Mouse (Mus musculus) bone marrow macrophage, adult 2 months (primary cell): ENCODE data around the gene Ube2o. TPM values are rescaled to one million over a fixed set of nuclear protein-coding genes. Genes with fewer than 3 reads are reported as not detected.

ENCODE experiments used
- H3K27ac ChIP-seq: 2 replicates; pipeline ENCODE4 v1.5.1; 2012; ENCODE audit warnings: low read depth, low read length; ENCODE audit not compliant: insufficient read depth
- H3K4me1 ChIP-seq: 2 replicates; pipeline ENCODE4 v1.6.1; 2012; ENCODE audit warnings: low read length; ENCODE audit not compliant: control insufficient read depth, insufficient read depth
- H3K4me3 ChIP-seq: 2 replicates; pipeline ENCODE4 v1.5.1; 2012; ENCODE audit warnings: mild to moderate bottlenecking, low read length, moderate library complexity; ENCODE audit not compliant: insufficient read depth
- CTCF ChIP-seq: IDR thresholded peaks from 2 replicates; pipeline ENCODE4 v1.5.1; 2012; ENCODE audit warnings: low read depth, mild to moderate bottlenecking, low read length, moderate library complexity
- POLR2A ChIP-seq: IDR thresholded peaks from 2 replicates; pipeline ENCODE4 v1.6.1; 2012; ENCODE audit warnings: mild to moderate bottlenecking, low read depth, low read length, borderline replicate concordance
- polyA plus RNA-seq: library from polyadenylated mRNA; stranded (reverse); fragments of >200 nt; gene quantifications from 2 replicates; pipeline ENCODE4 v1.2.4, GENCODE M21; 2012; ENCODE audit not compliant: missing spikeins, insufficient read depth, insufficient read length

Gene Ube2o
- polyA plus RNA-seq, 1 experiment, result 8.0 TPM

DNA sequence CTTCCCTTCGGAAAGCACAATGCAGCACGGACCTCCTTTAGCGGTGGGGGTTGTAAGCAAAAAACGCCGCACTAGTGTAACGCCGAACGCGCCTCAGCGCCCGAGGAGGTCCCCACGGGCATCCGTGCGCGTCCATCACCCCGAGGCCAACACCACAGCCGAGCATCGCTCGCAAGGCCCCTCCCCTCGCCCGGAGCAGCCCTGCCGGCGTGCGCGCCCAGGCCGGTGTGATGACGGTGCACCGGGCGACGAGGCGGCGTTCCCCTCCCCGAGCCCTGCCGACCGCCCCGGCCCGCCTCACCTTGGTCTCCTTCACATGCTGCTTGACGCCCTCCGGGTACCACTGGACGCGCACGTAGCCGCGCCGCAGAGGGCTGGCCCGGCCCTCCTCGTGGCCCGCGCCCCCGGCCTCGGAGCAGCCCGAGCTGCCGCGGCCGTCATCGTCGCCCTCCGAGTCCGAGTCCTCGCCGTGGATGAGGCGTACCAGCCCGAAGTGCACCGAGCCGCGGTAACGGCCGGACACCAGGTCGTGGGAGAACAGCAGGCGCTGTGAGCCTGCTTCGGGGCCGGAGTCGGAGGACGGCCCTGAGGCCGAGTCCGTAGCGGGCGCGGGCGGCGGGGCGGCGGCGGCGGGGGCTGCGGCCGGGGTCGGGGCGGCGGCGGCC lies 404 bp downstream of the Ube2o start:
- Histone ChIP-seq H3K27ac (no peak overlapping the region), H3K4me1 (peaks cover 7% of the 10 kb centered on the region), H3K4me3 (peak overlapping the region; percentile 95)

DNA sequence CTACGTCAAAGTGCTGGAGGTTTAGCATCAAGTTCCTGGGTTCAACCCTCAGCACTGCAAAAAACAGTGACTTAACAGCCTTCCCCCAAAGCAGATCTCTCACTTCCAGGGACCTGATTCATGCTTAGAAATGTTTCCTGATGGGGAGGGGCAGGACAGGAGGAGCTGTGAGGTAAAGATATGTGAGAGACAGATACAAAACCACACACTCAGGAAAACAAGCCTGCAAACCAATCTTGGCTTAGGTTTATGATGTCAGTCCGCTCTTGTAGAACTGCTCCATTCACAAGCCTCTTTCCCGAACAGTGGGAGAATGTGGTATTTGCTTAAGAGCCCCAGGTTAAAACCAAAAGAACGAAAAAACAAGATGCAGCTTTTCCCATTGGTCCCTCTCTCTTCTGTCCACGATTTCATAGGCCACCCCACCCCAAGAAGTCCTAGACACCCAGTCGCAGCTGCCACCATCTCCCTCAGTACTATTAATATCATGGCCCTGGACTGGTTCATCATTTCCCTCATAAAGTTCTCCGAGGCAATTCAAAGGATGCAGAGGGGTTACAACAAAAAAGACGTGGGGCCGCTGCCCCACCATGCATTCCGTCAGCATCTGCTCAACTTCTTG lies 1.1 kb downstream of the Ube2o start:
- TF ChIP-seq CTCF (no peak), POLR2A (no peak)
- Histone ChIP-seq H3K27ac (no peak overlapping the region), H3K4me1 (peaks cover 7% of the 10 kb centered on the region), H3K4me3 (peak overlapping the region; percentile 95)

More for the DNA sequence above, 404 bp downstream of the Ube2o start:
- TF ChIP-seq POLR2A (no peak), CTCF (no peak)

DNA sequence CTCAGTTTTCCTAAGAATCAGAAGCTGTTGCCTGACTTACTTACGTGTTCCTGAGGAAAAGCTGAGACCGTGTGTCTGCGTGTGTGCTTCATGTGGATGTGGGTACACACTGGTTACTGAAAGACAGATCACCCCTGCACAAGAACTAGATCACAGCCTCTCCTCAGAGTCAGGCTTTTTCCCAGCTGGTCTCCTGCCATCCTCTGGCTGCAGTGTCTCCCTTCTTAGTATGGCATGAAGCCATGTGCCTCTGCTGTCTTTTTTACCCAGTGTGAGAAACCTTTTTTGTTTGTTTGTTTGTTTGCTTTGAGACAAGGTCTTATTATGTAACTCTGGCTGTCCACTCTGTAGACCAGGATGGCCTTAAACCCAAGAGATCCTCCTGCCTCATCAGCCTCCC lies 2.0 kb downstream of the Ube2o start:
- TF ChIP-seq CTCF (no peak), POLR2A (no peak)
- Histone ChIP-seq H3K27ac (no peak overlapping the region), H3K4me3 (no peak overlapping the region), H3K4me1 (peaks cover 10% of the 10 kb centered on the region)

DNA sequence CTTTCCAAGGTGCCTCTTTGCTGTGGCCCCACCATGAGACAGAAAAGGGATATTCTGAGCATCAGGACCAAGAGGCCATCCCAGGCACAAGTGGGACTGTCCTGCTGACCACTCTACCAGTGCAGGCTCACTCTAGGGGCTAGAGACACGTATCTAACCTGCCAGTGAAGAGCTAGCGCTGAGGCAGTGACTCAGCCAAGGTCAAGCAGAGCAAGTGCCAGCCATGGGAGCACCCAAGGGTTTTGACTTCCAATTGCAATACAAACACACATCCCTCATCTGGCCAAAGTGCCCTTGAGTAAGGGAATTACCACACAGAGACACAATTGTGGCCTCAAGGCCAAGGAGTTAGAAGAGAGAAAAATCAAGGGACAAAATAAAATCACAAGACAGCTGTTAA lies 5.9 kb downstream of the Ube2o start:
- Histone ChIP-seq H3K27ac (no peak overlapping the region), H3K4me3 (no peak overlapping the region), H3K4me1 (peaks cover 39% of the 10 kb centered on the region)
- TF ChIP-seq POLR2A, result no peak
- TF ChIP-seq CTCF, result no peak

DNA sequence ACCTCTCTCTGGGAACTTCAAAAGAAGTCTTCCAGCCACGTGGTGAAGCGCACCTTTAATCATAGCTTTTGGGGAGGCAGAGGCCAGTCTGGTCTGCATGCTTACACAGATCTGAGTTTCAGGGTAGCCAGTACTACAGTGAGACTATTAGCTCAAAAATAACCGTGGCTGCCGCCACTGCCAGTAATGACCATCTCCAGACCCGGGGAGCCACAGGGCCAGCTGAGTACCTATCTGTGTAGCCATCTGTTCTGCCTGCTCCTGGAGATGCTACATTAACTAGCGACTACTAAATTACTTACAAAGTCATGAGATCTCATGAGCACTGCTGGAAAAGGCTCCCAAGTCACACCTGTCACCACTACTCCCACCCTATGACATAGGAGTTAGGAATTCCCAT lies 6.3 kb downstream of the Ube2o start:
- Histone ChIP-seq H3K27ac (no peak overlapping the region), H3K4me1 (peaks cover 35% of the 10 kb centered on the region), H3K4me3 (no peak overlapping the region)
- TF ChIP-seq POLR2A (no peak), CTCF (no peak)

DNA sequence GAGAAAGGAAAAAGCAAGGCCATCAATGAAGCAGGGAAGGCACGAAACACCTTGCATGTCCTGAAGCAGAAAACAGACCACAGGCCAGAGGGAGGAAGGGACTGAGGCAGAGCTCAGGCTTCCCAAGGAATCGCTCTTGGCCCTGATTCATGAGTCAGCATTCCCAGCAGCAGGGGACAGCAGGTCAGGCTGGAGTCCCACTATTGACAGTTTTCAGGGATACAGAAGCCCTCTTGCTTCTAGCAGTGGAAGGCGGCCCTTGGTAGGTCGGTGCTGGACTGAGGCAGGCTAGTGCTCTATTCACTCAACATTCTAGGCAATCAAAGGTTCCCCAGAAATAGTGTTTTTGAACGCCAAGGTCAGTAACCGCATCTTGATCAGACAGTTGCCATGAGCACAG lies 6.8 kb downstream of the Ube2o start:
- no peak for TF ChIP-seq POLR2A
- no peak for TF ChIP-seq CTCF
- no peak overlapping the region for H3K27ac ChIP-seq
- peaks cover 33% of the 10 kb centered on the region for H3K4me1 ChIP-seq
- no peak overlapping the region for H3K4me3 ChIP-seq

DNA sequence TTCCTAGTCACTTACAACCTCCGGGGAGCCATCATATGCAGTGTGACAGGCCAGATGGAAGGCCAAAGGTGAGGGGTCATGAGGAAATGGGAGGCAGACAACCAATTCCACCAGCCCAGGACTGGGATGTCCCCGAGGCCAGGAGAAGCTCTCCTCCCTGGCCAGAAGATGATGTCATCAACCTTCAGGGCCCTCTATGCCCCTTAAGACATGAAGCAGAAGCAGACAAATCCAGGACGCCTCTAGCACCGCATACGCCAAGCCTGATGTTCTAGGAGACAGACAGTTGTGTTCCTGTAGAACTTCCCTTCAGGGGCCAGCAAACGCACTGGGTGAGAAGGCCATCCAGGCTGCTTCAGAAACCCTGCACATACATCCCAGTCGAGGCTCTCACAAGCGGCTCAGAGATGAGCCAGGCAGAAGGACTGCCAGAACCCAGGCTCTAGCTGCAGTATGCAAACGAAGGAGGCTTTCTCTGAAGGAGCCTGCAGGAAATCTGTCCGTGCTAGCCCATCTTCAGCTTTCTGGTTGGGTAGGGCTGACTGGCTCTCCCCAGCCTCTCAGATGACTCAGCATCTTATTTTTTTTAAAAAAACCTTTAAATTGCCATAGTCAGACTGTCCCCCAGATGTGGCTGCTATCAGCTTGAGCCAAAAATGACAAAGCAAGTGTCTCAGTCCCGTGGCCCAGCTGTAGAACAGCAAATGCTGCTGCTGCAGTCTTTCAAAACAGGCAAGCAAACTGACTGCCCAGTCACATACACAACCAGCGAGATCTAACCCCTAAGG lies 8.3 kb downstream of the Ube2o start:
- H3K4me1 ChIP-seq, result peaks cover 33% of the 10 kb centered on the region
- no peak for TF ChIP-seq CTCF
- no peak for TF ChIP-seq POLR2A
- H3K4me3 ChIP-seq, result no peak overlapping the region
- H3K27ac ChIP-seq, result no peak overlapping the region

DNA sequence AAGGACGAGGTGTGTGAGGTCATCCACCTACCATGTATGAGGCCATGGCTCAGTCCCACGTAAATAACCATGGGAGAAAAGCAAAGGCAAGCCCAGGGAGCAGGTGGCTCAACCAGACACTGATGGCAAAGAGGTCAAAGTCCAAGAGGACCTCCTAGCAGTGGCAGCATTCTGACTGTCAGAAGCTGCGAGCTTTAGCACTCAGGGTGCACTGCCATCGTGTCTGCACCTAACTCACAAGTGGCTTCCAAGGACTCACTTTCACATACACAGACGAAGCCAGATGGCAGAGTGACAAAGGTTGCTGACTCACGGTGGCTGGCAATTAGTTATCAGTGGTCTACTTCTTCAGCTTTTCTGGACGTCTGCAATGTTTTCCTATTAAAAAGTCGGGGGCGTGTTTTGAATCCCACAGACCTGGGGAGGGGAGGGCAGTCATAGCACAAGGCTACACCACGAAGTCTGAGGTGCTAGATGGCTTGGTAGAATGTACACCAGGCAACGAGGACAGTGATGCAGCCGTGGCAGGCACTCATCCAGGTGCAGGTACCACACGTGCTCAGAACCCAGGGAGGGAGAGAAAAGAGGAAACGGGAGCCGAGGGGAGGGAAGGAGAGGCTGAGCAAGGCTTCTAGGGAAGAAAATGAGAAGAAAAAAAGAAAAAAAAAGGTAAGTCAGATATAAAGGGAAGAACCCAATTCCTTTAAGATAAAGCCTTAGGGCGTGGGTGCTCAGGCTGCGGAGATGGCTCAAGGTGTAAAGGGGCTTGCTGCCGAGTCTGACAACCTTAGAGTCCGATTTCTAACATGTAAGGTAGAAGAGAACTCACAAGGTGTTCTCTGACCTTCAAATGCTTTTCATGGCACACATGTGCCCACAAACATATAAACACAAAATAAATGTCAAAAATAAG lies 9.2 kb downstream of the Ube2o start:
- H3K4me3 ChIP-seq, result no peak overlapping the region

DNA sequence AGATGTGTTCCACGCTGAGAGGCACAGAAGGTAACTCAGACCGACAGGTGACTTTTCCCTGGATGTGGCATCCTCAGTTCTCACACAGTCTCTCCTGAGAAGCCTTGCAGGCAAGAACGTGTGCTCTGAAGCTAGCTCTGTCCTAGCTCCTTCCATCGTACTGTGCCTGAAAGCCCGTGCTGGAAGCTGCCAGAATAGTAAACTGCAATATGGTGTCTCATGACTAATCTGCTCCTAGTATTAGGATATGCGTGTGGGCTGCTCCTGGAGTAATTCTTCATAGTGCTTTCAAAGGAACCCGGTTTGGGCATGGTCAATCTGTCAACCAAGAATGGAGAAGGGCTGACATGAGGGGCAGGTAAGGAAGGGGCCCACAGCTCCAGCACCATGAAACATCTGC lies 10.4 kb downstream of the Ube2o start:
- peaks cover 34% of the 10 kb centered on the region for H3K4me1 ChIP-seq
- no peak overlapping the region for H3K4me3 ChIP-seq
- H3K27ac ChIP-seq, result no peak overlapping the region
- TF ChIP-seq POLR2A (no peak), CTCF (no peak)

More for the DNA sequence above, 9.2 kb downstream of the Ube2o start:
- TF ChIP-seq POLR2A (no peak), CTCF (no peak)
- peaks cover 33% of the 10 kb centered on the region for H3K4me1 ChIP-seq
- no peak overlapping the region for H3K27ac ChIP-seq
